Mouse (Mus musculus) lung, postnatal 36 days (tissue): ENCODE measurements around the gene Plek.

Experiments used
- DNase-seq: peaks from one replicate; pipeline ENCODE4 v3.0.0; 2022; ENCODE audit warnings: mixed read lengths

Plek gene

GRCm38 (mm10) chr11:16999933-17000332 lies 52.2 kb downstream of the Plek start:
- DNase-seq: no peak

- DNase-seq: no peak
Observed at GRCm38 (mm10) chr11:16999387-16999786, 52.8 kb downstream of the Plek start.

GRCm38 (mm10) chr11:16997465-16997864 lies 54.7 kb downstream of the Plek start:
- no peak for DNase-seq

- no peak for DNase-seq
Observed at GRCm38 (mm10) chr11:16996818-16997217, 55.4 kb downstream of the Plek start.

- no peak for DNase-seq
Observed at GRCm38 (mm10) chr11:16992880-16993279, 59.3 kb downstream of the Plek start.

GRCm38 (mm10) chr11:16989885-16990284 lies 62.3 kb downstream of the Plek start:
- no peak for DNase-seq

GRCm38 (mm10) chr11:16987745-16988328 lies 64.3 kb downstream of the Plek start:
- DNase-seq: peak; percentile 55

- DNase-seq: no peak
Observed at GRCm38 (mm10) chr11:16986550-16987187, 65.5 kb downstream of the Plek start.

GRCm38 (mm10) chr11:16978161-16978707 lies 73.9 kb downstream of the Plek start:
- DNase-seq: peak; percentile 53

GRCm38 (mm10) chr11:16977611-16978010 lies 74.6 kb downstream of the Plek start:
- DNase-seq: peak; percentile 22

- peak; percentile 60 for DNase-seq
Observed at GRCm38 (mm10) chr11:16976937-16977336, 75.2 kb downstream of the Plek start.

- DNase-seq: no peak
Observed at GRCm38 (mm10) chr11:16973086-16973485, 79.1 kb downstream of the Plek start.

- DNase-seq: no peak
Observed at GRCm38 (mm10) chr11:16972027-16972426, 80.2 kb downstream of the Plek start.

GRCm38 (mm10) chr11:16969650-16970049 lies 82.5 kb downstream of the Plek start:
- peak; percentile 34 for DNase-seq

GRCm38 (mm10) chr11:16967806-16968205 lies 84.4 kb downstream of the Plek start:
- peak; percentile 68 for DNase-seq

GRCm38 (mm10) chr11:16958520-16958919 lies 93.7 kb downstream of the Plek start:
- no peak for DNase-seq

GRCm38 (mm10) chr11:16957030-16957429 lies 95.2 kb downstream of the Plek start:
- no peak for DNase-seq

- DNase-seq: no peak
Observed at GRCm38 (mm10) chr11:16956115-16956862, 95.9 kb downstream of the Plek start.

GRCm38 (mm10) chr11:16951761-16952010 lies 100.5 kb downstream of the Plek start:
- DNase-seq: no peak

- DNase-seq: peak; percentile 99
Observed at GRCm38 (mm10) chr11:16950976-16951760, 101.0 kb downstream of the Plek start, which contains the start of gene Fbxo48. TSS of gene Fbxo48 (plus strand) at chr11:16951375.

GRCm38 (mm10) chr11:16950226-16950975 lies 101.8 kb downstream of the Plek start:
- no peak for DNase-seq

- peak; percentile 53 for DNase-seq
Observed at GRCm38 (mm10) chr11:16948756-16949155, 103.4 kb downstream of the Plek start.
